1 mouse cellular context compared by ENCODE assay signal in the genomic region with DNA sequence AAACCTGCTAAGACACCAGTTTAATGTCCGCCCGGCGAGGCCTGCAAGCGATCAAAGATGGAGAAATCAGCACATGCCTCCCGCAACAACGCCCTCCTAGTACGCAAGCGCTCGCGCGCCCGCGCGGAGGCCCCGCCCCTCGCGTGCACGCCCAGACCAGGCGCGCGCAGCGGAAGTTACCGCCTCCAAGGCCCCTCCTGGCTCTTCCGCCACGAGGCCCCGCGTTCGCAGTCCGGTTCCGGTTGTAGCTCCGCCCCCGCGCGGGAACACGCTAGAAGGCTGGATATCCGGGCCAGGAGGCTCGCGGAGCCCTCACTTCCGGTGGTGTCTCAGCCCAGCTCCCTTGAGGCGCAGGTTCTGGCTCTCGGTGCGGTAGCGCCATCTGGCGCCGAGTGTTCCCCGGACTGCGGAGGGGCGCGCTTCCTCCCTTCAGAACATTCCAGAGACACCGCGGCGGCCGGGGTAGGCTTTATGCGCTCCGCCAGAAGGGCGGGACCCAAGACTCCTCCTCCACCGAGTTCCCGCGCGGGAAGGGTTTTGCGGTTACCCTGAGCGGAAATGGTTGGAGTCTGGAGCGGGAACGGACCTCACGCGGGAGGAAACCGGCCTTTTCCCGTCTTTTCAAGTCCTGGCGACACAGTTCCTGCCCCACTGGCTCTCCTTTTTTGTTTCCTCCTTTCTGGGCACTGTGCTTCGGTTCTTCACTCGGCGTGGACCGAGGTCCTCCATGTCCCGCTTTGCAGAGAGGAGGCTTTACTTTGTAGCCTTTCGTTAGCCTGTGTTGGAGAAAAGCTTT.
TF ChIP-seq lines count a peak whose summit lies in the region.

No protein-coding gene starts in this region.

TF ChIP-seq in CH12.LX, 34 proteins besides CTCF, POLR2A, EP300 and RAD21:
- TF ChIP-seq SIN3A (IDR thresholded peaks at IDR 0.05; ENCODE audit: low read length): peak; percentile 85
- TF ChIP-seq JUND (conservative IDR thresholded peaks at IDR 0.05; ENCODE audit: low read depth, low read length): no peak; the same call in 1 of the 2 replicates
- peak; percentile 82 for TF ChIP-seq TBP (conservative IDR thresholded peaks at IDR 0.05; ENCODE audit: low read depth, low read length)
- TF ChIP-seq E2F4 (IDR thresholded peaks at IDR 0.05; ENCODE audit: insufficient replicate concordance, low read depth, low read length): peak; percentile 98
- peak; percentile 50 for TF ChIP-seq USF1 (IDR thresholded peaks at IDR 0.05; ENCODE audit: low read depth, low read length)
- peak; percentile 87 for TF ChIP-seq BHLHE40 (IDR thresholded peaks at IDR 0.05; ENCODE audit: low read depth, low read length)
- TF ChIP-seq CHD2 (IDR thresholded peaks at IDR 0.05; ENCODE audit: low read length): peak; percentile 86
- 0 out of 2 replicates have a peak, but pooled peaks have one; percentile 10 for TF ChIP-seq USF2 (conservative IDR thresholded peaks at IDR 0.05; ENCODE audit: low read depth, low read length)
- peak; percentile 84; the same call in 1 of the 2 replicates for TF ChIP-seq MAZ (IDR thresholded peaks at IDR 0.05; ENCODE audit: low read depth, low read length)
- TF ChIP-seq MYC (IDR thresholded peaks at IDR 0.05; ENCODE audit: low read depth, low read length): peak; percentile 98
- peak; percentile 70 for TF ChIP-seq ETS1 (conservative IDR thresholded peaks at IDR 0.05; ENCODE audit: low read depth, low read length)
- peak; percentile 86 for TF ChIP-seq NRF1 (IDR thresholded peaks at IDR 0.05; ENCODE audit: low read depth, low read length)
- TF ChIP-seq RCOR1 (conservative IDR thresholded peaks at IDR 0.05; ENCODE audit: low read depth, low read length): no peak; the same call in 1 of the 2 replicates
- TF ChIP-seq PAX5 (IDR thresholded peaks at IDR 0.05; ENCODE audit: low read length): no peak
- peak; percentile 85 for TF ChIP-seq ZC3H11A (IDR thresholded peaks at IDR 0.05; ENCODE audit: low read depth, low read length)
- 0 out of 2 replicates have a peak, but pooled peaks have one; percentile 27 for TF ChIP-seq ZMIZ1 (IDR thresholded peaks at IDR 0.05; ENCODE audit: low read depth, low read length)
- TF ChIP-seq TCF12 (IDR thresholded peaks at IDR 0.05; ENCODE audit: low read depth, low read length): peak; percentile 80
- peak; percentile 96 for TF ChIP-seq SMC3 (IDR thresholded peaks at IDR 0.05; ENCODE audit: low read depth, low read length)
- TF ChIP-seq MXI1 (IDR thresholded peaks at IDR 0.05; ENCODE audit: low read depth, low read length): peak; percentile 94
- peak; percentile 94 for TF ChIP-seq MAX (IDR thresholded peaks at IDR 0.05; ENCODE audit: low read length)
- peak; percentile 97 for TF ChIP-seq ELF1 (IDR thresholded peaks at IDR 0.05; ENCODE audit: low read depth, low read length)
- no peak for TF ChIP-seq ZKSCAN1 (IDR thresholded peaks at IDR 0.05; ENCODE audit: borderline replicate concordance, low read depth, low read length)
- TF ChIP-seq IRF4 (IDR thresholded peaks at IDR 0.05; ENCODE audit: low read depth, low read length): peak; percentile 81
- peak; percentile 82 for TF ChIP-seq HCFC1 (IDR thresholded peaks at IDR 0.05; ENCODE audit: low read depth, low read length)
- TF ChIP-seq NELFE (IDR thresholded peaks at IDR 0.05; ENCODE audit: low read depth, low read length): peak; percentile 86
- TF ChIP-seq UBTF (IDR thresholded peaks at IDR 0.05; ENCODE audit: low read depth, low read length): peak; percentile 87; the same call in 1 of the 2 replicates
- peak; percentile 88 for TF ChIP-seq MEF2A (IDR thresholded peaks at IDR 0.05; ENCODE audit: borderline replicate concordance, low read depth, low read length)
- peak; percentile 88 for TF ChIP-seq KAT2A (IDR thresholded peaks at IDR 0.05; ENCODE audit: insufficient replicate concordance, low read length)
- TF ChIP-seq POLR2AphosphoS2 (IDR thresholded peaks at IDR 0.05; ENCODE audit: low read depth, low read length): peak; percentile 86
- TF ChIP-seq GABPA (IDR thresholded peaks at IDR 0.05; ENCODE audit: insufficient replicate concordance, low read depth, low read length): no peak
- no peak for TF ChIP-seq CHD1 (IDR thresholded peaks at IDR 0.05; ENCODE audit: low read depth, low read length)
- TF ChIP-seq MAFK (IDR thresholded peaks at IDR 0.05; ENCODE audit: insufficient replicate concordance, low read length): no peak
- no peak for TF ChIP-seq JUN (IDR thresholded peaks at IDR 0.05; ENCODE audit: insufficient read depth, low read depth, low read length)
- TF ChIP-seq ZNF384 (IDR thresholded peaks at IDR 0.05; ENCODE audit: low read depth, low read length): no peak
